Comparison of ENCODE assay signal across 8 mouse cellular contexts in genomic region chr11:58306860-58307308, GRCm38 (mm10). TPM values are rescaled to one million over a fixed set of nuclear protein-coding genes. Genes with fewer than 3 reads are reported as not detected.
DNase-seq lines count a peak whose midpoint lies in the region; ATAC-seq and TF ChIP-seq lines count a peak whose summit lies in the region.

TSS of gene Zfp692 (plus strand) at chr11:58307069.

- CTCF ChIA-PET in Patski (lab: Charles Lee): interaction anchor here (1.1 kb wide), 1 partner anchor 157 kb away, joined by 3 read pairs; no protein-coding TSS in a partner anchor

- no peak for TF ChIP-seq CTCF in Patski (IDR thresholded peaks at IDR 0.05)

- DNase-seq in Patski (ENCODE audit: low read depth, low spot score): no peak
- DNase-seq in cerebellum, postnatal 14 days: peak; percentile 97 to 98
- peak; percentile 87 to 92 for DNase-seq in frontal cortex, postnatal 25 days (ENCODE audit: low spot score in 2 of 2)
- peak; percentile 97 for DNase-seq in hindbrain, embryonic 14.5 days (ENCODE audit: low spot score)
- peak; percentile 94 for DNase-seq in left cerebral cortex, adult 11 months (ENCODE audit: low spot score)
- DNase-seq in lung, postnatal 4 days: peak; percentile 95 to 97
- peak; percentile 88 for DNase-seq in retina, postnatal 7 days (ENCODE audit: low read depth, low spot score)
- DNase-seq in urinary bladder, adult 2 months (ENCODE audit: low spot score): peak; percentile 75

- peaks cover 16% of the 10 kb centered on the region; the same call in 1 of the 2 replicates for H3K36me3 ChIP-seq in hindbrain, embryonic 14.5 days (replicated peaks; ENCODE audit: control insufficient read depth, insufficient read depth)

- peak within 1 kb of the TSS; percentile 74 for H3K27ac ChIP-seq in hindbrain, embryonic 14.5 days

- H3K27me3 ChIP-seq in Patski: no peaks in the 10 kb centered on the region
- H3K27me3 ChIP-seq in hindbrain, embryonic 14.5 days (ENCODE audit: control insufficient read depth, insufficient read depth, low read length): no peaks in the 10 kb centered on the region

- no peaks in the 10 kb centered on the region for H3K9me3 ChIP-seq in hindbrain, embryonic 14.5 days (ENCODE audit: control insufficient read depth, low read length)

- POLR2A ChIA-PET in Patski (lab: Charles Lee): interaction anchor here (0.5 to 1.9 kb wide), 4 partner anchors 9 to 654 kb away, joined by 3 to 9 read pairs (median 3); no protein-coding TSS in a partner anchor

- H3K4me1 ChIP-seq in hindbrain, embryonic 14.5 days (replicated peaks; ENCODE audit: control insufficient read depth, insufficient read depth, low read length): peaks cover 16% of the 10 kb centered on the region

- H3K4me2 ChIP-seq in hindbrain, embryonic 14.5 days (replicated peaks): peak within 1 kb of the TSS; percentile 90

- H3K9ac ChIP-seq in hindbrain, embryonic 14.5 days: peak within 1 kb of the TSS; percentile 65

- in situ Hi-C loops in Patski (cut with MboI; ENCODE audit: low pct_unique_long_range_greater_than_20kb): no loop called here

- under 1% methylated on average over 34 of the region's 34 CpGs for WGBS in hindbrain, embryonic 14.5 days

- peak; percentile 49 for ATAC-seq in Patski
- peak; percentile 88 for ATAC-seq in hindbrain, embryonic 14.5 days (ENCODE audit: low FRiP score)

- H3K4me3 ChIP-seq in hindbrain, embryonic 14.5 days (replicated peaks; ENCODE audit: low read length): peak within 1 kb of the TSS; percentile 47

RNA-seq across cellular contexts. Expression of gene Zfp692, which starts in this region (rescaled TPM):
- 25.0 TPM for polyA plus RNA-seq in Patski (2021)
- polyA plus RNA-seq in hindbrain, embryonic 14.5 days (2014; fragmentation: Nextera tagmentation; extraction: Ambion mirVana): 13.5 and 16.2 TPM in 2 replicates
- 30.9 and 46.0 TPM in 2 replicates for polyA plus RNA-seq in urinary bladder, adult 2 months (2012; rRNA removed)
